Mouse (Mus musculus): ENCODE results near the gene Aldh4a1.

Aldh4a1 gene

DNA sequence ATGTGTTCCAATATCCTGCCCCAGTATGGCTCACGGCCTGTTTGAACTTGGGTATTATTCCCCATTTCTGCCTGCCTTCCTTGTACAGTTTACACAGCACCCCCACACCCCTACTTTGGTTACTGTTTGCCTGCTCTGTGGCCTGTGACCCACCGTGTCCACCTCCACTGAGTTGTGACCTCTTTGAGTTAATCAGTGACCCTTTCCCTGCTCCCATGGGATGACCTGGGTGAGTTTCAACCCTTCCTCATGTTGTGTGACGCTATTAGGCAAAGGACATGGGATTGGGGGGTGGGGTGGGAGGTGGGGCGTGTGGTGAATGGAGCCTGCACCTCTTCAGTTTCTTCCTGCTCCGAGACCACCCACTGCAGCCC is 1.4 kb downstream of the Aldh4a1 start:
- DNase-seq = peak; percentile 42

DNA sequence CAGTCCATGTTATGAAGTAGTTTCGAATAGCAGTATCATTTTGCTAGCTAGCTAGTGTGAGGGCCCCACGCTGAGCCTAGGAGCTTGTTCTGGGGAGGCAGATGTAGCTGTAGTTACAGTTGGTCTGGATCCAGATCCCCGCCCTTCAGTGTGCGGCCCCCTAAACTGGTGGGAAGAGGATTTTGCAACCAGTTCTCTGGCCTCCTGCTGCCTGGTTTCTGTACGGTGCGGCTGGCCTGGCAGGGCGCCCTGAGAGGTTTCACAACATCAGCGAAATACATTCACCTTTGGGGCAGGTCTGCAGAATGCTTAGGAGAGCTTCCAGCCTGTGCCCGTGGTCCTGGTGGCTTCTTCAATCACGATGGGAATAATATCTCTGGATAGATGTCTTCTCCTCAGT is 2.0 kb downstream of the Aldh4a1 start:
- DNase-seq = peak; percentile 48

DNA sequence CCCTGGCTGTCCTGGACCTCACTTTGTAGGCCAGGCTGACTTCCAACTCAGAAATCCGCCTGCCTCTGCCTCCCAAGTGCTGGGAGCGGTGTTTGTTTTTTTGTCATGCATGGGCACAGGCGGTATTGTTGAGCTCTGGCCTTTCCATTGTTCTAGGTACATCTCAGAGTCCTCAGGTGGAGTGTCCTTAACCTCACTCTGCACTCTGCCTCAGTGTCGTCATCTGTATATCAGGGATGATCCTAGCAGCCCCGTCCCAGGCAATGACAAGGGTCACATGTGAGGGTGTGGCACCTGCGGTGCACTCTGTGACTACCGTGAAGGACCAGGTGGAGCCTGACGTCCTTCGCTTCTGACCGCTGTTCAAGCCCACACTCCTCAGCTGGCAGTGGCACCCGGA is 4.7 kb downstream of the Aldh4a1 start:
- no peak for DNase-seq

DNA sequence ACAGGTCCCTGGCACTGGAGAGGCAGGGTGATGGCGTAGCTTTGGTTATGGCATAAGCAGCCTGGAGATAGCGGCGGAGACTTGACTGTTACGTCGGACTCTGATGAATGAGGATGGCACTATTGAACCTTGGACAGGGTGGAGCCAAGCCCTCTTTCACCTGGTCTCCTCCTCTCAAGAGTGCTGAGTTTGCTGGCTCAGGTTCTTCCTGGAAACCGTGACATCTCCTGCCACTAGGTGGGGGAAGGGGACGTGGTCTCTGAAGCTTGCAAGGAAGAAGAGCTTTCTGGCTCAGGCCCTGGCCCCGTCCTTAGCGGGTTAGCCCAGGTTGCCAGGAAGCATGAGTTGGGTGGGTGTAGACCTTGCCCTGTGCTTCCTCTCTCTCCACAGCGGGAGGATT is 7.5 kb downstream of the Aldh4a1 start:
- no peak for DNase-seq

DNA sequence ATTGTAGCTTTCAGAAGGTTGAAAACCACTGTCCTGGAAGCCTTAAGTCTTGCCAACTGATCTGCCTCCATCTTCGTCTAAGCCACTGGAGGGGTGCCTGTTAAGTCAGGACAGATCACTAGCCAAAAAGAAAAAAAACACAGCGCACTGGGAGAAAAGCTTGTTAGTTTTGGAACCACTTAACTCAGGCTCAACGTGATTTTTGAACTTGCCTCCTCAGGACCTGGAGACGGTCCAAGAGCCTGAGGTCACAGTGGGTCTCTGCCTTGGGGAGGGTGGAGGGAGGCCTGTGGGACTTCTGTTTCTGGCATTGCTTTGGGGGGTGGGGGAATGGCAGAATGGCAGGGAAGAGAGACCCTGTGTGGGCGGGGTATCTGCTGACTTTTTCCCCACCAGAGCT is 8.5 kb downstream of the Aldh4a1 start:
- DNase-seq = no peak

DNA sequence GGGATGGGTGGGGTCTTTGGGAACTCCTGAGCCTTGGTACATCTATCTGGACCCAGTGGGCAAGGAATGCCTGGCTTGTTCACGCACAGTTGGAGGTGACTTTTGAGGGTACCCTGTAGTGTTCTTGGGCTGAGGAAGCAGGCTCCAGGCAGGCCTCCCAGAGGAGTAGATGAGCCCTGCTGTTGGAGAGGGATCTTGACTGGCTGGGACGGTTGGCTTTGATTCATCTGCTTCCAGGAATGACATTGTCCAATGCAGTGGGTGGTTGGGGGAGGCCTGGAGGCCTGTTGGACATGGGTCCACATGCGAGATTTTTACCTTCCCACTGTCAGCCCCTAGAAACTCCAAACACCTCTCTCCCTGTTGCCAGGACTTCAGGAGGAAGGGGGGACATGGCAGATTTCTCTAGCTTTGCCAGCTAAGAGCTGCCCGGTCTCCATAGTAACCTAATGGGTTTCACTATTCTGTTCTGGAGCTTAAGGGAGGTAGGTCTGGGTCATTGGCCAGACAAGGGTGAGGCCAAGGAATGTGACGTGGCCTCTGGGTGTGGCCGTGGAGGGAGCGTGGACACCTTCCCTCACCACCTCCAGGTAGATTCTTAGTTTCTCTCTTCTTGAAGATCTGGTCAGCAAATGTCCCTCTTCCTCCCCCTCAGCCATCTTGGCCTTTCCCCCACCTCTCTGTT is 9.0 kb downstream of the Aldh4a1 start:
- no peak for DNase-seq

DNA sequence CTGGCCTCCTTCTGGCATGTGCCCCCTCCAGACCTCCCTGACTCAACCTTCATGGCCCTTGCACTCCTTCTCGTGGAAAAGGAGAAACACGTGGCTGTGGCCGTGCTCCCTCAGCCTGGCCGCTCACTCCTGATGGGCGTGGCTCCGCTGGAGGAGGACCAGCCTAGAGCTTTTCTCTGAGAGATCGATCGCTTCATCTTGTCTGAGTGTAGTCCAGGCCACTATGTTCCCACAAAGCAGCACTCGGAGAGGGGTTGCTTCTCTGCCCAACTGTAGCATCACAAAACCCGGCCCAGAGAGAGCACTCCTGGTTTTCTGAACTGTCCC is 9.6 kb downstream of the Aldh4a1 start:
- no peak for DNase-seq

DNA sequence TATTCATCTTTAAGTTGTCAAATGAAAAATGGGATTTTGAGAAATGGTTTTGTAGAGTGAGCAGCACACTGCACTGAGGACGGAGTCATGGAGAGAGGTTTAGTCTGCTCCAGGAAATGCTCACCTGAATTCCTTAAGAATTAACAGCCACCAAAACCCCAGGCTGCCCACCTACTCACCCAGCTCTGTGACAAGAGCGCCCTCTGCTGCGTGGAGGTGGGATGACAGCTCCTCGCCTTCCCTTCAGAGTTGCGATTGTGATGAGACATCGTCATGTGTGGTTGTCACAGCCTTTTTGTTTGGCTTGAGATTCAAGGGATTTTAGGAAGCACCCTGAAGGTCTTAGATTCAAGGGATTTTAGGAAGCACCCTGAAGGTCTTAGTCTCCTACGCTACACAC is 13.7 kb downstream of the Aldh4a1 start:
- peak; percentile 62 for DNase-seq

DNA sequence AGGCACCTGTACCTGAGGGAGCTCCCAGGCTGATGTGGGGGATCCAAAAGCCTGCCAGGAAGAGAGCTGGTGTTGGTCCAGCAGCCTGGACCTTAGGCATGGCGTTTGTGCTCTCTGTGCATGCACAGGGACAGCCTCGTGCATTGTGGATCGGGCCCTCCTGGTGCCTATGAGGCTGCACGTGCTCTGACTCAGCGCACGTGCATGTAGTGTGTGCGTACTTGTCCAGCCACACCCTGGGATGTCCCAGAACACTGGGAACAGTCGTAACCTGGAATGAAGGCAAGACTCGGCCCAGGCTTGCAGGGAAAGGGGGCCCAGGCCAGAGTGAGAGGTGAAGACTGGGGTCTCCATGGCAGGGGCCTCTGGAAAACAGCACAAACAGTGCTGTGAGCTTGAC is 15.2 kb downstream of the Aldh4a1 start:
- no peak for DNase-seq

DNA sequence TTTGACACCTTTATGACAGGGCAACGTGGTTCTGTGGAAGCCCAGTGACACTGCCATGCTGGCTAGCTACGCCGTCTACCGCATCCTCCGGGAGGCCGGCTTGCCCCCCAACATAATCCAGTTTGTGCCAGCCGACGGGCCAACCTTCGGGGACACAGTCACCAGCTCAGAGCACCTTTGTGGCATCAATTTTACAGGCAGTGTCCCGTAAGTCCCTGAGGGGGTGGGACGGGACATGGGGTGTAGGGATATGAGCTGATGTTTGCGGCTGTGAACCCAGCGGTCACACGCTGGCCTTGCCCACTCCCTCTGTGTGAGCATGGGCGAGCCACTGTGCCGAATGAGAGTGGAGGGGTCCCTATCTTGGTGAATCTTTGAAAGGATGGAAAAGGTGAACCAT is 15.7 kb downstream of the Aldh4a1 start:
- no peak for DNase-seq

DNA sequence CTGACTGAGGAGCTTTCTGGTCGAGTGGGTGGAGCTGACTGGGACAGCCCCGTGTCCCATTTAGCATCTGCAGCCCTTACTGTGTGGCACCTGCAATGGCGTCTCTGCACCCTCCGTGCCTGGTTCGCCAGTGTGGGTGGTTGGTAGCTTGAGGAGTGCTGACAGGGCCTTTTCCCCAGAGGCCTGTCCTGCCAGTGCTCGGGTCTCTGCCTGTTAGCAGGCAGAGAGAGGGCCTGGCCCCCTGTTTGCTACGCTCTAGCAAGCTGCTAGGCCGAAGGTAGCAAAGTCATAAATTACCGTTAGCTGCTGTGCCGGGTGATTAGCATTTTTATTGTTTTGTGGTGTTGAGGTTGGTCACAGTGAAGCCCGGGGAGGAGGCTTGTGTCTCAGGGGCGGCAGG is 17.1 kb downstream of the Aldh4a1 start:
- DNase-seq = no peak

DNA sequence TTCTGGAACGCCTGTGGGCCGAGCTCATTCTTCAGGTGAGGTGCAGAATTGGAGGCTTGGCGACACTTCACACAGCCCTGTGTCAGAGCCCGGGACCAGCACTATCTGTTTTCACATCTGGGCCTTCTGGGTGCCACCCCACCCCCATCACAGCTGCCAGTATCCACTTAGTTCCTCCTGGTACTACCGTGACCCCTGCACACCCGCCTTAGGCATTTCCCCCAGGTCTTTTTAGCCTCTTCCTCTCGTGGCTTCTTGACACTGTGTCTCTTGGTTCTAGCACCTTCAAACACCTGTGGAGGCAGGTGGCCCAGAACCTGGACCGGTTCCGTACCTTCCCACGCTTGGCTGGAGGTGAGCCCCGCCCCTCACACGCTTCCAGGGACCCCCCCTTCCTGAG is 17.7 kb downstream of the Aldh4a1 start:
- no peak for DNase-seq

DNA sequence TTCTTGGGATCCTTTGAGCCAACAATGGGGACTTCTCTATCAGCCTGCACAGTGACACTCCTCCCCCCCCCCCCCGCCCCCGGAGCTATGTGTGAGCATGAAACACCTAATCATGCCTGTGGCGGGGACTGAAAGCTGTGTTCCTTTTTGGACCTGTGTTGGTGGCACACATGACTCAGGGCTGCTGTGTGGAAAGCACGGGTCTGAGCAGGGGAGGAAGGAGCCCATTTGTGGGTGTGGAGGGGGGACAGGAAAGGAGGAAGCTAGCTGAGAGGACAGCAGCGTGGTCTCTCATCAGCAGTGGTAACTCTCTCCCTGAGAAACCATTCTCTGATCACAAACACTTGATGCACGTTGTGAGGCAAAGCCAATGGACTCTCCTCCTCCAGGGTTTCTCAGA is 18.1 kb downstream of the Aldh4a1 start:
- DNase-seq = no peak

DNA sequence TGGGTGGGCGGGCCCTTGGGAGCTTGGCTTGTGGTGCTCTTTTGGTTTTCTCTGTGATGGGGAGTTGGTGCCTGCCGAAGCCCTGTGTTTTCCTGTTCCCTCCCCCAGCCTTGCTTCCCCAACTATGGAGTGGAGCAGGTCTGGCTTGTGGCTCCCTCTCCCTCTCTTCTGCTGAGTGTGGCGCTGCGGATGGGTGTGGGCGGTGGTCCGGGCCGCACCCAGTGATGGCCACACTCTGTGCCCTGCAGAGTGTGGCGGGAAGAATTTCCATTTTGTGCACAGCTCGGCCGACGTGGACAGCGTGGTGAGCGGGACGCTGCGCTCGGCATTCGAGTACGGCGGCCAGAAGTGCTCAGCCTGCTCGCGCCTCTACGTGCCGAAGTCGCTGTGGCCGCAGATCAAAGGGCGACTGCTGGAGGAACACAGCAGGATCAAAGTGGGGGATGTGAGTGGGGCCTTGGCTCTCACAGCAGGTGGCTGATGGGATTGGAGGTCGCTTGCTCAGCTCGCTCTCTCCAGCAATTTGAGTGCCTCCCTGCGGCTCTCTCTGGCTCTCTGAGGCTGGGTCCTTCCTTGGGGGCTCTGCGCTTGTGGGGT is 19.3 kb downstream of the Aldh4a1 start:
- no peak for DNase-seq

DNA sequence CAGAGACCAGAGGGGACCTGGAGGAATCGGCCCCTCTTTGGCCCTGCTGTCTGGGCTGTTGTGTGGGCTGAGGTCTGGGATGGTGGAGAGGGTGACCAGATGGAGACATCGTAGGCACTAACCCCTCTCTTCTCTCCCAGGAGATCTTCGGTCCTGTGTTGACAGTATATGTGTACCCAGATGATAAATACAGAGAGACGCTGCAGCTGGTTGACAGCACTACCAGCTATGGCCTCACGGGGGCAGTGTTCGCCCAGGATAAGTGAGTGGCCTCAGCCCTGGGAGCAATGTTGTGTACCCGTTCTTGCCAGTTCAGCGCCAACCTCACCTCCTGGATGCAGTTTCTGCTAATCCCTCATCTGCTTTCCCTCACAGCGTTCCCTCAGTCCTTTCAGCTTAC is 21.3 kb downstream of the Aldh4a1 start:
- peak; percentile 74 for DNase-seq

DNA sequence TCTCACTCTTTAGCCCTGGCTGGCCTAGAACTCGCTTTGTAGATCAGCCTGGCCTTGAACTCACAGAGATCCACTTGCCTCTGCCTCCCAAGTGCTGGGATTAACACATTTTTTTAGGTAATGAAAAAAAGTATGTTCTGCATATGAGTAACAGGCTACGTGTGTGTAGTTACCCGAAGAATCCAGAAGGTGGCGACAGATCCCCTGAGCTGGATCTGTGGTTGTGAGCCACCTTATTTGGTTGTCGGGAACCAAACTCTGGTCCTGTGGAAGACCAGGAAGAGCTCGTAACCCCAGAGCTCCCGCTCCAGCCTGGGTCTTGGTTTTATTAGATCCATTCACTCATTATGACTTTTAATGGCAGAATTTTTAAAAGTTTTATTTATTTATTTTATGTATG is 24.2 kb downstream of the Aldh4a1 start:
- no peak for DNase-seq

DNA sequence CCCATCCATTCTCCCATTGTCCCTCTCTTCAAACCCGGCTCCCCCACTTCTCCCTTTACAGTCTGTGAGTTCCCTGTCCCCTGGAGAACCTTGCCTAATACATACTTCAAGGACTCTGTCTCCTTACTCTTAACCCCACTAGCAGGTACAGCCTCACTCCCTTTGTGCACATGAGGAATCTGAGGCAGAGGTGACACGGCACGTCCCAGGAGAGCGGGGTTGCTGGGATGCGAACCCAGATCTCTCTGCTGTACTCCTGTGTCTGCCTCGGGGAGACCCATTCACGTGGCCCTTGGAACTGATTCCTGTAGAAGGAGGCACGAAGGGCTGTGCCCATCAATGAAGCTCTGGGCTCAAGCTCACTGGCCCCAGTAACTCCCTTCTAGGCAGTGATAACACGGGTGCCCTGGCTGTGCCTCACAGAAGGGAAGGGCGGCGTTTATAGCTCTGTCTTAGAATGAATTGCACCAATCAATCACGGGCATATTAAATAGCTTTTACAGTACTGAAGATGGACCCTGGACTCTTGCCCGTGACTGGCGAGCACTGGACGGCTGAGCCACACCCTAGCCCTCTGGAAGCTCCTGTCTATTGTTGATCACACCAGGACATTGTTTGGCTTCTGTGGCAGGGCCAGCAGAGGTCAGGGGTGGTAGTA is 27.5 kb downstream of the Aldh4a1 start:
- DNase-seq = no peak

DNA sequence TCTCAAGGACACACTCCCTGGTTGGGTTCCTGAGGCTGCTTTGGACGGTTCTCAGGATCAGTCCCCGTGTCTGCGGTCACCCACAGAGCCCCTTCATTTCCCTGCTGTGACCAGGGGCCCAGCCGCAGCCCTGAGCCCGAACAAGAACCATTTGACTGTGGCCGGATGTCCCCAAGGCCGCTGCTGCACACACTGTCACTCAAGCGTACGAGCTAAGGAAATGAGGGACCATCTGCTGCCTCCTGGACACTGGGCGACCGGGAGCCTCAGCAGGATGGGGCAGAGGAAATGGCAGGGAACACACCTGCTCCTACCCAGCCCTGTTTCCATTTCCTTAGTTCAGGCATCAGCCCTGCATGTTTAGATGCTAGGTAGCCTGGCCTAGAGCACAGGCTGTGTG is 28.2 kb downstream of the Aldh4a1 start:
- DNase-seq = peak; percentile 58

DNA sequence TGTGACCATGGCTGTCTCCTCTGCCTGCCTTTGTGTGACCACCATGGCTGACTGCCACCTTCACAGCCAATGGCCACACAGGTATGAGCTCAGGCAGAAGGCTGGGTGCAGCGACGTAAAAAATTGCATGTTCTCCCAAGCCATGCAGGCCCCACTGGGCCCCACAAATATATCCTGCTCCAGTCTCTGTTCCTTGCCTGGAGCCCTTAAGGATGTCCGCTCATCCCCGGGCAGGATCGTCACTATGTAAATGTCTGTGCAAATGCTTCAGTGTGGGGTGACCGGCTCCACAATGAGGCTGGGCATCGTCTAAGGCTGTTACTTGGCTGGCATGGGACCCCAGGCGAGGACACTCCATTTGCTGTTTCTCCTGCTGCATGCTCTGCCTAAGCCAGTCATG is 30.6 kb downstream of the Aldh4a1 start, which contains the start of gene Tas1r2:
Tas1r2 (plus strand) TSS at position 301 of the 400 bp plus-strand sequence.
- no peak for DNase-seq

DNA sequence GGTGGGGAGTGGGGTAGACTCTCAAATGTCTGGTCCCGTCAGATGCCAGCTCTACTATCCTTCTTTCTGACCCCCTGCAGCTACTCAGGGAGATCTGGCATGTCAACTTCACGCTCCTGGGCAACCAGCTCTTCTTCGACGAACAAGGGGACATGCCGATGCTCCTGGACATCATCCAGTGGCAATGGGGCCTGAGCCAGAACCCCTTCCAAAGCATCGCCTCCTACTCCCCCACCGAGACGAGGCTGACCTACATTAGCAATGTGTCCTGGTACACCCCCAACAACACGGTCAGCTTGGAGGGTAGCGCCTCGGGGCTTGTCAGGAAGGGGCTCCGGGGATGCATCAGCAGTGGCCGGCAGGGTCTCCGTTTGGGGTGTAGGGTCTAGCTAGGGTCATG is 39.2 kb downstream of the Aldh4a1 start:
- no peak for DNase-seq

DNA sequence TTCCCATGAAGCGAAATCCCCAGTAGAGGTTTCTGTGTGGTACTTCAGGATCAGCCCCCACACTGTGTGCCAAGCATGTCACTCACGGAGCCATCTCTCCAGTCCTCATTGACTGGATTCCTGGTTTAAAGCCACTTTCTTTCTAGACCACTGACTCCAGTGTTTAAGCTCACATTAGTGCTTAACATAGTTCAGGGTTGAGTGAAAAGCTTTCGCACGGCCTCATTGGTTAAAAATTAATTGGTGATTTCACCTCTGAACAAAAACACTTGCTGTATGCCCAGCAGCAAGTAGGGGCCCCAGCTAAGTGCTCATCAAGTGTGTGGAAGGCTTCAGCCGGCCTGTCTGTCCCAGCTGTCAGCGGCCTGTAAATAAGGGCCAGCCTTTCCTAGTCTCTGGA is 45.0 kb downstream of the Aldh4a1 start:
- DNase-seq = no peak

DNA sequence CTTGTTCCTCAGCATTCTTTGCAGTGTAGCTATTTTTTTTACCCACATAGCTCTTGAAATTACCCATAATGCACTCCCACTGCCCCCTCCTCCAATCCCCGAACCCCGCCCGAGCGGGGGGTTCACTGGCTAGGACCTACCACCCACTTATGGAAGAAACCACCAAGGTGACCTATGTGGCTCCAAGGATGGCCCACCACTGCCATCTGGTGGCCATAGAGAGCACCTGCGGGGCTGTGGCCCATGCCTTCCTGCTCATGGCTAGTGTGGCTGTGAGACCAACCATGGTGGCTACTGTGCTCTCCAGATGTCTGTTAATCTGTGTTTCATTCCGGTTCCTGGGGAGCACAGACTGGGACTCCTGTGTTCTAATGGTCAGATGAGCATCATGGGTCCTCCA is 47.2 kb downstream of the Aldh4a1 start:
- peak; percentile 52 for DNase-seq

DNA sequence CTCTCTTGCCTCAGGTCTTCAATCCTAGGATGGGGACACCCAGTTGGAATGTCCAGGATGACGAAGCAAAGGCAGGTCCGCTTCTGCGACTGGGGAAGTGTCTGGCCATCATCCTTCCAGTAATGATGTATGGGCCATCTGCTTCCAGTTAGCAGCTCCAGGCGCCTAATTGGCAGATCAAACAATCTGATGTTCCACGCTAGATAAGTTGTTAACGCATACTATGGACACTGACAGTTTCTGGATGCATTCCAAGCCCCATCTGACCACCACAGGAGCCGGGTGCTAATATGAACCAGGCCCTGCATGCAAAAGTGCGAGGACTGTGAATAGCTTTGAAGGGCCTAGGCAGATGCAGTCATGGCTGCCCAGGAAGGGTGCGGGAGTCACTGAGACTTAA is 53.0 kb downstream of the Aldh4a1 start:
- no peak for DNase-seq

DNA sequence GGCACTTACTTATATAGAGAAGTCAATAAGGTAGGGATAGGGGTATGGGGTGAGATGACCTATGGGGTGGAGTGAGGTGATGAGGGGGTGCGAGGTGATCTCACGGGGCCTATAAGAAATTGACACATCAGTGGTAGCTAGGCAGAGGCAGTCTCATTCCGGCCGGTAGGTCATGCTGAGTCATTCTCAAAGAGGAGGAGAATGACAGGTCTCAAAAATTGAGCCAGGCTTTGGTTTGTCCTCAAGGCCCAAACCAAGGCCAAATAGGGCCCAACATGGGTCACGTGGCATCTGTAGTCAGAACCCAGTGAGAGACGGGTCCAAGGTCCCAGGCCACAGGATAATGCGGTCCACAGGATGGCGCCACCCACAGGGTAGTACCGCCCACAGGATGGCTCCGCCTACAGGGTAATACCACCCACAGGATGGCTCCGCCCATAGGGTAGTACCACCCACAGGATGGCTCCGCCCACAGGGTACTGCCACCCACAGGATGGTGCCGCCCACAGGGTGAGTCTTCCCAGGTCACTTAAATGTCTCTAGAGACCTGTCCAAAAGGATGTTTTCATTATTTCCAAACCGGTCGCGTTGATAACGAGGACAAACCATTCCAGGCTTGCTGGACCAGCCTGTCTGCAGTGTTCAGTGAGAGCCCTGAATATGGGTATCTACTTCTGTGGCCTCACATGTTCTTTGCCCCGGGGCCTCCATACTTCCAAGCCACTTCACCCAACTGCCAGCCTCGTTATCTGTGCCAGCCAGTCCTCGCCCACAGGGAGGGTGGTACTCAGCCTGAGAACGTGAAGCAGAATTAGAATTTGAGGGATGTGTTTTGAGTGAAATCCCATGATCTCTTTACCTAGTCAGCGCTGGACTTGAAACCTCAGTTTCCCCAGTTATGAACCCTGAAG is 61.3 kb downstream of the Aldh4a1 start:
- no peak for DNase-seq
